Comparison of ENCODE assay signal across 14 mouse cellular contexts in genomic region chr6:105847296-105847695, GRCm38 (mm10).
DNase-seq lines count a peak whose midpoint lies in the region; ATAC-seq and TF ChIP-seq lines count a peak whose summit lies in the region.
"Had no signal": no experiment of that assay in that cellular context is flagged by ENCODE, and none has a peak within 500 bp of the region (broad histone marks: within the 10 kb centered on the region; RNA-seq: fewer than 3 reads in every experiment).

No protein-coding gene starts in this region.

- no peaks in the 10 kb centered on the region for H3K27me3 ChIP-seq in kidney, embryonic 16.5 days (ENCODE audit: insufficient read depth, low read length)
- H3K27me3 ChIP-seq: limb, embryonic 15.5 days; neural tube, embryonic 12.5 days had no signal

- H3K4me3 ChIP-seq in left cerebral cortex, adult 2 months, result no peak overlapping the region
- H3K4me3 ChIP-seq in kidney, embryonic 16.5 days (ENCODE audit: low read length), result no peak overlapping the region
- H3K4me3 ChIP-seq: heart, embryonic 10.5 days; limb, embryonic 15.5 days; neural tube, embryonic 12.5 days had no signal

- ATAC-seq in kidney, embryonic 16.5 days (ENCODE audit: low FRiP score, low TSS enrichment), result no peak

- no peak overlapping the region for H3K4me2 ChIP-seq in kidney, embryonic 16.5 days (replicated peaks; ENCODE audit: low read depth, low read length)
- H3K4me2 ChIP-seq: limb, embryonic 15.5 days; neural tube, embryonic 12.5 days had no signal

- TF ChIP-seq CTCF in left cerebral cortex, adult 2 months (IDR thresholded peaks at IDR 0.05), result no peak

- WGBS in kidney, embryonic 16.5 days, result 55% methylated on average over 1 of the region's 1 CpGs

- peak overlapping the region; percentile 40; the same call in 1 of the 2 replicates for H3K27ac ChIP-seq in left cerebral cortex, adult 2 months
- H3K27ac ChIP-seq in kidney, embryonic 16.5 days (ENCODE audit: low read length), result no peak overlapping the region
- H3K27ac ChIP-seq: heart, embryonic 10.5 days; kidney, postnatal 0 days; limb, embryonic 15.5 days; neural tube, embryonic 12.5 days; stomach, postnatal 0 days had no signal

- H3K9ac ChIP-seq in kidney, embryonic 16.5 days (replicated peaks; ENCODE audit: low read length), result no peak overlapping the region
- H3K9ac ChIP-seq: limb, embryonic 15.5 days; neural tube, embryonic 12.5 days had no signal

- H3K4me1 ChIP-seq in kidney, embryonic 16.5 days (ENCODE audit: insufficient read depth, low read length), result no peaks in the 10 kb centered on the region
- H3K4me1 ChIP-seq: heart, embryonic 10.5 days; limb, embryonic 15.5 days; neural tube, embryonic 12.5 days had no signal

- H3K9me3 ChIP-seq in kidney, embryonic 16.5 days (ENCODE audit: low read length), result no peaks in the 10 kb centered on the region
- H3K9me3 ChIP-seq: heart, embryonic 10.5 days; limb, embryonic 15.5 days; neural tube, embryonic 12.5 days had no signal

- no peaks in the 10 kb centered on the region for H3K36me3 ChIP-seq in kidney, embryonic 16.5 days (ENCODE audit: insufficient read depth, low read length)
- H3K36me3 ChIP-seq: heart, embryonic 10.5 days; limb, embryonic 15.5 days; neural tube, embryonic 12.5 days had no signal

- intact Hi-C loops in left cerebral cortex, adult 2 months (cut with DNase I), result no loop called here
- intact Hi-C loops in left cerebral cortex, postnatal 36 days (cut with DNase I), result no loop called here
- intact Hi-C loops in left cerebral cortex, postnatal 25 days (cut with DNase I), result no loop called here

- peak; percentile 1 for DNase-seq in embryo, embryonic 10.5 days (ENCODE audit: low spot score)
- DNase-seq in embryo, embryonic 10 days (ENCODE audit: low spot score), result no peak
- peak in 1 of 2 experiments; percentile 19 for DNase-seq in left cerebral cortex, adult 2 months (ENCODE audit: extremely low spot score in 1 of 2, low spot score in 2 of 2)
- DNase-seq in left cerebral cortex, postnatal 36 days (ENCODE audit: low spot score in 2 of 2), result no peak
- DNase-seq in brain, embryonic 18.5 days (ENCODE audit: low read depth, low spot score), result peak; percentile 12
- peak; percentile 24 to 65 for DNase-seq in left cerebral cortex, postnatal 25 days (ENCODE audit: low spot score in 2 of 2)
- DNase-seq in lung, postnatal 25 days (ENCODE audit: low spot score), result no peak
- DNase-seq: embryo, embryonic 11 days had no signal

Comparison
In these comparisons a context has a peak if more than half of its experiments do, and no peak if none do; other contexts are left out.
1. DNase-seq: peak in embryo, embryonic 10.5 days (single experiment), brain, embryonic 18.5 days (single experiment) and left cerebral cortex, postnatal 25 days (2 of 2); none in embryo, embryonic 10 days (single experiment), left cerebral cortex, postnatal 36 days (0 of 2) and lung, postnatal 25 days (single experiment).